Mouse (Mus musculus) c-Kit-positive CD71-positive TER-119-negative erythroid progenitor cells, embryonic 14.5 days (primary cell): ENCODE data around the gene Frem3.

Source experiments
- DNase-seq: peaks from one replicate; pipeline ENCODE4 v3.0.0-alpha.2; 2013; ENCODE audit warnings: low read depth

Gene Frem3

GRCm38 (mm10) chr8:80710670-80711400, 100.0 kb downstream of the Frem3 start:
- peak; percentile 46 for DNase-seq

GRCm38 (mm10) chr8:80714461-80714860, 103.6 kb downstream of the Frem3 start:
- no peak for DNase-seq

GRCm38 (mm10) chr8:80732326-80732725, 121.4 kb downstream of the Frem3 start:
- DNase-seq = no peak

DNA sequence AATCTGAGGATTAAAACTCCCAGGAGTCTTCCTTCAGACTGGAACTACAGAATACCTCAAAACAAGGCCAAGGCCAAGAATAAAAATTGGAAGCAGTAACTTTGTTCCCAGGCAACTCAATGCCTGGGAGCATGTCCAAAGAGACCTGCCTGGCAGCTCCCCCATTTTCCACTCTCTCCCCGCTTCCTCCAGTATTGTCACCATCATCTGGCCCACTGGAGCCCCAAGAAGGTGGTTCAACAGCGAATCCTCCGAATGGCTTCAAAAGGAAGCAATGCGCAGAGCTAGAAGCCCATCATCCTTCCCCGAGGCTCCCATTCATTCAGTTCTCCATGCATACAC, 127.1 kb downstream of the Frem3 start:
- no peak for DNase-seq

- DNase-seq = no peak
Measured at GRCm38 (mm10) chr8:80738388-80739154, 127.7 kb downstream of the Frem3 start.

GRCm38 (mm10) chr8:80739155-80739924, 128.5 kb downstream of the Frem3 start, which contains the start of gene Smarca5:
Gene Smarca5, minus strand, starts transcription at chr8:80739497.
- peak; percentile 80 for DNase-seq

DNA sequence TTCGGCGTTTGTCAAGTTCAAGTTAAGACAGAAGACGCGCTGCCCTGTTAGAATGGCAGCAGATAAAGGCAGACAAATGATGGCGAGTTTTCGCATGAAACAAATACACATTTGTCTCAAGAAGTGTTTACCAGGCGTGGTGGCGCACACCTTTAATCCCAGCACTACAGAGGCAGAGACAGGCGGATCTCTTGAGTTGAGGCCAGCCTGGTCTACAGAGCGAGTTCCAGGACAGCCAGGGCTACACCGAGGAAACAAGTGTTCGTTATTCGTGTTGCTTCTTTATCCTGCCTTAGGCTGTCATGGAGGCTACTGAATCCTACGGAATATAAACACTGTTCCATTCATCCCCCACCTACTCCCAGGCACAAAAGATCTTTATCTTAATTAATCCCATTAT, 129.1 kb downstream of the Frem3 start:
- DNase-seq = no peak
